ENCODE assay signal across 19 mouse cellular contexts in the genomic region with DNA sequence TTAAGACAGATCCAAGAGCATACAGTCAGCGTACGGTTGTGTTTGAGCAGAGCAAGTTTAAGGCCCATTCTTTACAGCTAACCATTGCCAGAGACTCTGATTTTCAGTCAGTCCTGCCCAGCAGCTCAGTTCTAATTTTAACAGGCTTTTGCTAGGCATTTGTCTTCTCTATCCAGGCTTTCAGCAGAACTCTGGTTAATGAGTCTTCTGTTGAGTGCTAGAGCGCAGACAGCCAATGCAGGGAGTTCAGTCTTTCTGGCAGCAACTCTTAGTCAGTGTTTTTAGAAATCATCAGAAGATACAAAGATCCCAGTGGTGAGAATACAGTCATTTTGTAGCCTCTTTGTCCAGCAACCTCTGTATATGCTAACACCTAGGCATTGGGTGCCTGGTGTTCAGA. TPM values are rescaled to one million over a fixed set of nuclear protein-coding genes. Genes with fewer than 3 reads are reported as not detected.
"Had no signal": no experiment of that assay in that cellular context is flagged by ENCODE, and none has a peak within 500 bp of the region (broad histone marks: within the 10 kb centered on the region; RNA-seq: fewer than 3 reads in every experiment).

No protein-coding gene starts in this region.

- H3K9ac ChIP-seq: lung, embryonic 14.5 days; midbrain, embryonic 12.5 days; neural tube, embryonic 13.5 days; neural tube, embryonic 15.5 days had no signal

- DNase-seq: lung, embryonic 14.5 days; lung, postnatal 10 days; lung, postnatal 4 days; midbrain, embryonic 14.5 days; retina, postnatal 1 day; right cerebral cortex, adult 18-20 months; right cerebral cortex, postnatal 25 days; right cerebral cortex, postnatal 4 days; spleen, adult 18-20 months; thymus, adult 2 months; thymus, postnatal 25 days; thymus, postnatal 4 days had no signal

- H3K9me3 ChIP-seq: midbrain, embryonic 10.5 days; midbrain, embryonic 12.5 days; neural tube, embryonic 13.5 days; neural tube, embryonic 15.5 days had no signal

- H3K27me3 ChIP-seq: midbrain, embryonic 12.5 days; neural tube, embryonic 13.5 days; neural tube, embryonic 15.5 days had no signal

- H3K27ac ChIP-seq: midbrain, embryonic 10.5 days; midbrain, embryonic 12.5 days; neural tube, embryonic 13.5 days; neural tube, embryonic 15.5 days had no signal

- H3K4me3 ChIP-seq: midbrain, embryonic 10.5 days; midbrain, embryonic 12.5 days; myocyte; neural tube, embryonic 13.5 days; neural tube, embryonic 15.5 days had no signal

- H3K4me1 ChIP-seq: midbrain, embryonic 10.5 days; midbrain, embryonic 12.5 days; neural tube, embryonic 13.5 days; neural tube, embryonic 15.5 days had no signal

- H3K4me2 ChIP-seq: lung, embryonic 14.5 days; midbrain, embryonic 12.5 days; neural tube, embryonic 13.5 days; neural tube, embryonic 15.5 days had no signal

- ATAC-seq: midbrain, embryonic 16.5 days had no signal

RNA-seq across cellular contexts. Expression of gene Cdhr2, which starts 50.8 kb away (rescaled TPM):
- polyA plus RNA-seq: lung, embryonic 14.5 days; lung, embryonic 16.5 days; midbrain, embryonic 10.5 days; myocyte had no signal
